In the genomic region with DNA sequence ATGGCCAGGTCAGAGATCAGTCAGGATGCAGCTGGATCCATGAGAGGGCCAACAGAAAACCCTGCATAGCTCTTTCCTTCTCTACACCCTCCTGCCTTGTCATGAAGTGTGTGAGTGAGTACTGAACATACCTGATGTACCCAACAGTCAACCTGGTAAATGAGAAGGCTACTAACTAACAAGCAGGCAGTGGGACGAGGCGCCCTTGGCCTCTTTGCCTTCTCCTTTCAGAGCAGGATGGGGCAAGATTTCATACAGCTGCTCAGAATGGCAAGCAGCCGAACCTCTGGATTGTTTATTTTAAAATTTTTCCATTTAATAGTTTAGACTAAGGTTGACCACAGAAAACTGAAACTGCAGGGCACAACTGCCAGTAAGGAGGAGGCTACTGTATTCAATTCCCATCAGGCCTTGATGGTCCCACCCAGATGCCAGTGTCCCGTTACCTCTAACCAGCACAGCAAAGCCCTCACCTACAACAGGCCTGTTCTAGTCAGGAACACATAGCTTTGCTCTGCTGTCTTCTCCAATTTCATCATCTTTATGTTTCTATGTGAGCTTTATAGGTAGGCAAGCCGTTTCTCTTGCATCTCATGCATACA, we compare ENCODE assay signal across 13 mouse cellular contexts.
DNase-seq lines count a peak whose midpoint lies in the region; ATAC-seq and TF ChIP-seq lines count a peak whose summit lies in the region.
"Had no signal": no experiment of that assay in that cellular context is flagged by ENCODE, and none has a peak within 500 bp of the region (broad histone marks: within the 10 kb centered on the region; RNA-seq: fewer than 3 reads in every experiment).

No protein-coding gene starts in this region.

- no peak for TF ChIP-seq POLR2A in heart, adult 2 months (IDR thresholded peaks at IDR 0.05; ENCODE audit: insufficient read depth, low read depth, low read length)

- H3K9ac ChIP-seq in embryonic facial prominence, embryonic 13.5 days, result no peak overlapping the region
- no peak overlapping the region for H3K9ac ChIP-seq in forebrain, postnatal 0 days
- no peak overlapping the region for H3K9ac ChIP-seq in midbrain, embryonic 16.5 days (ENCODE audit: low read depth, low read length)
- H3K9ac ChIP-seq in heart, adult 2 months (ENCODE audit: low read depth, low read length), result no peak overlapping the region
- H3K9ac ChIP-seq: liver, postnatal 0 days; neural tube, embryonic 12.5 days had no signal

- ATAC-seq in embryonic facial prominence, embryonic 13.5 days (ENCODE audit: insufficient number of reproducible peaks, insufficient read depth, low FRiP score, low TSS enrichment, low read depth), result no peak
- no peak for ATAC-seq in forebrain, postnatal 0 days
- no peak for ATAC-seq in midbrain, embryonic 16.5 days

- peaks cover 55% of the 10 kb centered on the region for H3K36me3 ChIP-seq in embryonic facial prominence, embryonic 13.5 days
- H3K36me3 ChIP-seq in forebrain, postnatal 0 days (ENCODE audit: insufficient read depth), result peaks cover 43% of the 10 kb centered on the region
- peaks cover 8% of the 10 kb centered on the region; the same call in 1 of the 2 replicates for H3K36me3 ChIP-seq in midbrain, embryonic 16.5 days (ENCODE audit: control insufficient read depth, insufficient read depth, low read length)
- H3K36me3 ChIP-seq in heart, adult 2 months (ENCODE audit: control insufficient read depth, insufficient read depth, low read length), result no peaks in the 10 kb centered on the region

- H3K4me1 ChIP-seq in embryonic facial prominence, embryonic 13.5 days, result peaks cover 22% of the 10 kb centered on the region
- H3K4me1 ChIP-seq in forebrain, postnatal 0 days (ENCODE audit: insufficient read depth), result peaks cover 12% of the 10 kb centered on the region
- peaks cover 15% of the 10 kb centered on the region for H3K4me1 ChIP-seq in midbrain, embryonic 16.5 days (ENCODE audit: control insufficient read depth, insufficient read depth, low read length)
- no peaks in the 10 kb centered on the region for H3K4me1 ChIP-seq in heart, adult 2 months (ENCODE audit: control insufficient read depth, insufficient read depth, low read length)

- H3K4me2 ChIP-seq in embryonic facial prominence, embryonic 13.5 days, result no peak overlapping the region
- no peak overlapping the region for H3K4me2 ChIP-seq in forebrain, postnatal 0 days (ENCODE audit: low read depth)
- no peak overlapping the region for H3K4me2 ChIP-seq in midbrain, embryonic 16.5 days (ENCODE audit: low read length)
- H3K4me2 ChIP-seq: neural tube, embryonic 12.5 days had no signal

- TF ChIP-seq CTCF in layer of hippocampus, adult 2 months (conservative IDR thresholded peaks at IDR 0.05), result no peak
- no peak for TF ChIP-seq CTCF in forebrain, postnatal 0 days (IDR thresholded peaks at IDR 0.05; ENCODE audit: low read depth)
- no peak for TF ChIP-seq CTCF in heart, adult 2 months (IDR thresholded peaks at IDR 0.05)

- intact Hi-C loops in heart, adult 2 months (cut with DNase I), result no loop called here

- H3K27me3 ChIP-seq in embryonic facial prominence, embryonic 13.5 days, result no peaks in the 10 kb centered on the region
- no peaks in the 10 kb centered on the region for H3K27me3 ChIP-seq in forebrain, postnatal 0 days (ENCODE audit: insufficient read depth, low read length)
- H3K27me3 ChIP-seq in midbrain, embryonic 16.5 days (ENCODE audit: control insufficient read depth, insufficient read depth, low read depth, low read length), result no peaks in the 10 kb centered on the region
- H3K27me3 ChIP-seq in heart, adult 2 months (ENCODE audit: control insufficient read depth, insufficient read depth, low read length), result no peaks in the 10 kb centered on the region
- H3K27me3 ChIP-seq: neural tube, embryonic 12.5 days had no signal

- DNase-seq in layer of hippocampus, adult 2 months (ENCODE audit: low spot score in 2 of 2), result no peak
- no peak for DNase-seq in layer of hippocampus, adult 9-10 months (ENCODE audit: low spot score)
- no peak for DNase-seq in forebrain, postnatal 0 days
- no peak for DNase-seq in heart, adult 2 months
- no peak for DNase-seq in frontal cortex, postnatal 25 days (ENCODE audit: low spot score in 2 of 2)
- DNase-seq in cerebellum, postnatal 10 days, result no peak
- DNase-seq: cerebellum, adult 8-10 months; heart, adult 18-20 months; kidney, postnatal 25 days; liver, postnatal 0 days had no signal

- H3K79me2 ChIP-seq in heart, adult 2 months (replicated peaks; ENCODE audit: control insufficient read depth, insufficient read depth, low read length), result 0 out of 2 replicates have a peak, but pooled peaks cover 1% of the 10 kb centered on the region

- WGBS in embryonic facial prominence, embryonic 13.5 days, result 67% methylated on average over 5 of the region's 5 CpGs
- WGBS in forebrain, postnatal 0 days, result 87% methylated on average over 5 of the region's 5 CpGs
- WGBS in midbrain, embryonic 16.5 days, result 89% methylated on average over 5 of the region's 5 CpGs
- WGBS in heart, adult 2 months, result 86% methylated on average over 5 of the region's 5 CpGs

- H3K9me3 ChIP-seq in embryonic facial prominence, embryonic 13.5 days, result no peaks in the 10 kb centered on the region
- no peaks in the 10 kb centered on the region for H3K9me3 ChIP-seq in forebrain, postnatal 0 days (ENCODE audit: low read length)
- no peaks in the 10 kb centered on the region for H3K9me3 ChIP-seq in midbrain, embryonic 16.5 days (replicated peaks; ENCODE audit: control insufficient read depth, low read length, poor library complexity, severe bottlenecking)
- H3K9me3 ChIP-seq: neural tube, embryonic 12.5 days had no signal

- no peak for TF ChIP-seq EP300 in heart, adult 2 months (IDR thresholded peaks at IDR 0.05; ENCODE audit: insufficient read depth, low read depth, low read length)

- H3K27ac ChIP-seq in layer of hippocampus, adult 2 months, result peak overlapping the region; percentile 77
- H3K27ac ChIP-seq in embryonic facial prominence, embryonic 13.5 days, result peak overlapping the region; percentile 58
- H3K27ac ChIP-seq in forebrain, postnatal 0 days (ENCODE audit: low read depth, low read length), result peak overlapping the region; percentile 35; the same call in 1 of the 2 replicates
- peak overlapping the region; percentile 60; the same call in 1 of the 2 replicates for H3K27ac ChIP-seq in midbrain, embryonic 16.5 days (ENCODE audit: low read length)
- no peak overlapping the region for H3K27ac ChIP-seq in heart, adult 2 months
- H3K27ac ChIP-seq: neural tube, embryonic 12.5 days had no signal

- H3K4me3 ChIP-seq in layer of hippocampus, adult 2 months, result no peak overlapping the region
- no peak overlapping the region for H3K4me3 ChIP-seq in embryonic facial prominence, embryonic 13.5 days
- no peak overlapping the region for H3K4me3 ChIP-seq in forebrain, postnatal 0 days (ENCODE audit: low read depth, low read length)
- no peak overlapping the region for H3K4me3 ChIP-seq in midbrain, embryonic 16.5 days (ENCODE audit: low read depth, low read length)
- H3K4me3 ChIP-seq in heart, adult 2 months, result no peak overlapping the region
- H3K4me3 ChIP-seq: neural tube, embryonic 12.5 days had no signal
